8 mouse cellular contexts compared by ENCODE assay signal in the genomic region with DNA sequence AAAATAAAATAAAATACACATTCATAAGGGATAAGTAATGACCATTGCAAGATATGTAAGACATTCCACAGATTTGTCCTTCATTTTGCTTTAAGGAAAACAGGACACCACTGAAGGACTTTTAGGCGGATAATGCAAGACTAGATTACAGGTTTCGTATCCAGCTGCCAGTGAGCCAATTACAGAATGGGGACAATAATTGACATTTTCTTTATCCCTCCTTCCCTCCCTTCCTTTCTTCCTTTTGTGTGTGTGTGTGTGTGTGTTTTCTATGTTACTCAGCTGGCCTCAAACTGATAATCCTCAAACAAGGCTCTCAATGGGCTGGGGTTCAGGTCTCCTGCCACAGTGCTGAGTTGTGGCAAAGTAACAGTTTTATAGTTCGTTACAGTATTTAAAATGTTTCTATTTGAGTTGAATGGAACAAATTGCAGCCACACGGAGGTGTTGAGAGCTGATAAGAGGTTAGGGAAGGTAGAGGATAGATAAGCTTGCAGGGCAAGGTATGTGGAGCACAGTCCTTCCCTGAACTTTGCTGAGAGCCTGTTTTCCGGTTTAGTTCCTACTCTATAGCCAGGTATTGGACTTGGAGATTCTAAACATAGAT. TPM values are rescaled to one million over a fixed set of nuclear protein-coding genes. Genes with fewer than 3 reads are reported as not detected.
DNase-seq lines count a peak whose midpoint lies in the region; ATAC-seq and TF ChIP-seq lines count a peak whose summit lies in the region.

No protein-coding gene starts in this region.

- DNase-seq in heart, adult 8-10 months (ENCODE audit: low spot score), result no peak
- DNase-seq in left cerebral cortex, adult 2 months (ENCODE audit: extremely low spot score in 1 of 2, low spot score in 2 of 2), result no peak
- DNase-seq in layer of hippocampus, postnatal 36 days, result no peak
- no peak for DNase-seq in urinary bladder, postnatal 4 days (ENCODE audit: low spot score in 2 of 2)

- peak overlapping the region; percentile 92; the same call in 1 of the 2 replicates for H3K4me3 ChIP-seq in heart, embryonic 15.5 days
- H3K4me3 ChIP-seq in embryonic facial prominence, embryonic 13.5 days, result peak overlapping the region; percentile 72
- no peak overlapping the region for H3K4me3 ChIP-seq in intestine, embryonic 16.5 days (ENCODE audit: low read length)
- H3K4me3 ChIP-seq in midbrain, embryonic 15.5 days, result peak overlapping the region; percentile 81; the same call in 1 of the 2 replicates
- no peak overlapping the region; the same call in 1 of the 2 replicates for H3K4me3 ChIP-seq in left cerebral cortex, adult 2 months

- WGBS in heart, embryonic 15.5 days, result 47% methylated on average over 5 of the region's 5 CpGs
- WGBS in embryonic facial prominence, embryonic 13.5 days, result 69% methylated on average over 5 of the region's 5 CpGs
- WGBS in intestine, embryonic 16.5 days, result 69% methylated on average over 5 of the region's 5 CpGs
- WGBS in midbrain, embryonic 15.5 days, result 79% methylated on average over 5 of the region's 5 CpGs

- peaks cover 20% of the 10 kb centered on the region for H3K4me1 ChIP-seq in heart, embryonic 15.5 days (replicated peaks)
- peaks cover 18% of the 10 kb centered on the region for H3K4me1 ChIP-seq in embryonic facial prominence, embryonic 13.5 days
- H3K4me1 ChIP-seq in intestine, embryonic 16.5 days (ENCODE audit: control insufficient read depth, insufficient read depth, low read length), result peaks cover 8% of the 10 kb centered on the region
- peaks cover 26% of the 10 kb centered on the region for H3K4me1 ChIP-seq in midbrain, embryonic 15.5 days

- H3K27me3 ChIP-seq in heart, embryonic 15.5 days, result no peaks in the 10 kb centered on the region
- H3K27me3 ChIP-seq in embryonic facial prominence, embryonic 13.5 days, result no peaks in the 10 kb centered on the region
- no peaks in the 10 kb centered on the region for H3K27me3 ChIP-seq in intestine, embryonic 16.5 days (replicated peaks; ENCODE audit: control insufficient read depth, insufficient read depth, low read length)
- no peaks in the 10 kb centered on the region for H3K27me3 ChIP-seq in midbrain, embryonic 15.5 days (replicated peaks)

- H3K9ac ChIP-seq in heart, embryonic 15.5 days, result no peak overlapping the region; the same call in 1 of the 2 replicates
- H3K9ac ChIP-seq in embryonic facial prominence, embryonic 13.5 days, result peak overlapping the region; percentile 22; the same call in 1 of the 2 replicates
- H3K9ac ChIP-seq in intestine, embryonic 16.5 days (ENCODE audit: low read depth, low read length), result no peak overlapping the region
- H3K9ac ChIP-seq in midbrain, embryonic 15.5 days, result peak overlapping the region; percentile 74; the same call in 1 of the 2 replicates

- intact Hi-C loops in left cerebral cortex, adult 2 months (cut with DNase I), result loop anchor here (10.0 kb wide), 1 partner anchor 708 kb away; a partner anchor contains a TSS

- no peak for TF ChIP-seq CTCF in left cerebral cortex, adult 2 months (IDR thresholded peaks at IDR 0.05)

- peaks cover 9% of the 10 kb centered on the region; the same call in 1 of the 2 replicates for H3K36me3 ChIP-seq in heart, embryonic 15.5 days
- H3K36me3 ChIP-seq in embryonic facial prominence, embryonic 13.5 days, result peaks cover 12% of the 10 kb centered on the region
- H3K36me3 ChIP-seq in intestine, embryonic 16.5 days (ENCODE audit: control insufficient read depth, insufficient read depth, low read length), result no peaks in the 10 kb centered on the region
- H3K36me3 ChIP-seq in midbrain, embryonic 15.5 days (replicated peaks), result 0 out of 2 replicates have a peak, but pooled peaks cover 4% of the 10 kb centered on the region

- H3K9me3 ChIP-seq in heart, embryonic 15.5 days (replicated peaks), result no peaks in the 10 kb centered on the region
- no peaks in the 10 kb centered on the region for H3K9me3 ChIP-seq in embryonic facial prominence, embryonic 13.5 days
- no peaks in the 10 kb centered on the region for H3K9me3 ChIP-seq in intestine, embryonic 16.5 days (ENCODE audit: control insufficient read depth, low read length)
- no peaks in the 10 kb centered on the region for H3K9me3 ChIP-seq in midbrain, embryonic 15.5 days

- H3K27ac ChIP-seq in heart, embryonic 15.5 days, result no peak overlapping the region
- no peak overlapping the region for H3K27ac ChIP-seq in embryonic facial prominence, embryonic 13.5 days
- H3K27ac ChIP-seq in intestine, embryonic 16.5 days (ENCODE audit: low read length), result no peak overlapping the region
- H3K27ac ChIP-seq in midbrain, embryonic 15.5 days, result no peak overlapping the region
- H3K27ac ChIP-seq in left cerebral cortex, adult 2 months, result no peak overlapping the region

- no peak for ATAC-seq in heart, embryonic 15.5 days (replicated peaks; ENCODE audit: insufficient number of reproducible peaks, insufficient read depth, low FRiP score, low read depth)
- ATAC-seq in embryonic facial prominence, embryonic 13.5 days (ENCODE audit: insufficient number of reproducible peaks, insufficient read depth, low FRiP score, low TSS enrichment, low read depth), result no peak
- no peak for ATAC-seq in intestine, embryonic 16.5 days
- ATAC-seq in midbrain, embryonic 15.5 days (replicated peaks), result no peak

- H3K4me2 ChIP-seq in heart, embryonic 15.5 days, result peak overlapping the region; percentile 77
- H3K4me2 ChIP-seq in embryonic facial prominence, embryonic 13.5 days, result peak overlapping the region; percentile 78
- peak overlapping the region; percentile 69 for H3K4me2 ChIP-seq in intestine, embryonic 16.5 days (ENCODE audit: low read depth, low read length)
- H3K4me2 ChIP-seq in midbrain, embryonic 15.5 days, result peak overlapping the region; percentile 66; the same call in 1 of the 2 replicates

RNA-seq across cellular contexts. Expression of a gene that starts 1.6 kb away (rescaled TPM):
- polyA plus RNA-seq in heart, embryonic 15.5 days (2015; fragmentation: Nextera tagmentation; extraction: Ambion mirVana), result 44.3 and 47.1 TPM in 2 replicates
- 10 to 100 TPM; 31.5 to 36.2 (median 35.2) TPM for total RNA-seq in heart, adult 8-10 months (2022)
- polyA plus RNA-seq in embryonic facial prominence, embryonic 13.5 days (2015; fragmentation: Nextera tagmentation; extraction: Ambion mirVana), result 74.2 and 74.8 TPM in 2 replicates
- 66.9 and 76.8 TPM in 2 replicates for polyA plus RNA-seq in intestine, embryonic 16.5 days (2015; fragmentation: Nextera tagmentation; extraction: Ambion mirVana)
- 35.0 and 38.8 TPM in 2 replicates for polyA plus RNA-seq in midbrain, embryonic 15.5 days (2015; fragmentation: Nextera tagmentation; extraction: Ambion mirVana)
- total RNA-seq in left cerebral cortex, adult 2 months (2021), result 10 to 100 TPM; 23.0 to 25.7 TPM
- 10 to 100 TPM; 26.6 to 30.3 TPM for total RNA-seq in layer of hippocampus, postnatal 36 days (2021)

RNA-seq across cellular contexts. Expression of a gene that starts 31.1 kb away (rescaled TPM):
- polyA plus RNA-seq in heart, embryonic 15.5 days (2015; fragmentation: Nextera tagmentation; extraction: Ambion mirVana), result 18.9 and 20.4 TPM in 2 replicates
- 10 to 100 TPM; 10.7 to 14.1 (median 11.2) TPM for total RNA-seq in heart, adult 8-10 months (2022)
- 26.5 and 31.6 TPM in 2 replicates for polyA plus RNA-seq in embryonic facial prominence, embryonic 13.5 days (2015; fragmentation: Nextera tagmentation; extraction: Ambion mirVana)
- 23.9 and 25.3 TPM in 2 replicates for polyA plus RNA-seq in intestine, embryonic 16.5 days (2015; fragmentation: Nextera tagmentation; extraction: Ambion mirVana)
- polyA plus RNA-seq in midbrain, embryonic 15.5 days (2015; fragmentation: Nextera tagmentation; extraction: Ambion mirVana), result 19.3 and 20.0 TPM in 2 replicates
- 1 to 10 TPM; 6.7 to 8.8 TPM for total RNA-seq in left cerebral cortex, adult 2 months (2021)
- total RNA-seq in layer of hippocampus, postnatal 36 days (2021), result 10 to 100 TPM in 1 of 2 experiments, 1 to 10 TPM in 1; 9.0 to 11.4 TPM

RNA-seq across cellular contexts. Expression of a gene that starts 44.4 kb away (rescaled TPM):
- polyA plus RNA-seq in heart, embryonic 15.5 days (2015; fragmentation: Nextera tagmentation; extraction: Ambion mirVana), result 60.8 and 68.0 TPM in 2 replicates
- total RNA-seq in heart, adult 8-10 months (2022), result 10 to 100 TPM; 32.9 to 38.0 (median 36.5) TPM
- polyA plus RNA-seq in embryonic facial prominence, embryonic 13.5 days (2015; fragmentation: Nextera tagmentation; extraction: Ambion mirVana), result 99.4 and 108 TPM in 2 replicates
- 104 and 105 TPM in 2 replicates for polyA plus RNA-seq in intestine, embryonic 16.5 days (2015; fragmentation: Nextera tagmentation; extraction: Ambion mirVana)
- polyA plus RNA-seq in midbrain, embryonic 15.5 days (2015; fragmentation: Nextera tagmentation; extraction: Ambion mirVana), result 143 and 148 TPM in 2 replicates
- 10 to 100 TPM; 38.6 to 46.2 TPM for total RNA-seq in left cerebral cortex, adult 2 months (2021)
- 10 to 100 TPM; 49.3 to 49.8 TPM for total RNA-seq in layer of hippocampus, postnatal 36 days (2021)

RNA-seq across cellular contexts. Expression of a gene that starts 53.9 kb away (rescaled TPM):
- 71.2 and 77.7 TPM in 2 replicates for polyA plus RNA-seq in heart, embryonic 15.5 days (2015; fragmentation: Nextera tagmentation; extraction: Ambion mirVana)
- 10 to 100 TPM; 63.5 to 67.1 (median 64.5) TPM for total RNA-seq in heart, adult 8-10 months (2022)
- polyA plus RNA-seq in embryonic facial prominence, embryonic 13.5 days (2015; fragmentation: Nextera tagmentation; extraction: Ambion mirVana), result 87.8 and 89.1 TPM in 2 replicates
- polyA plus RNA-seq in intestine, embryonic 16.5 days (2015; fragmentation: Nextera tagmentation; extraction: Ambion mirVana), result 88.2 and 90.5 TPM in 2 replicates
- polyA plus RNA-seq in midbrain, embryonic 15.5 days (2015; fragmentation: Nextera tagmentation; extraction: Ambion mirVana), result 195 and 200 TPM in 2 replicates
- 100 to 1,000 TPM; 688 to 716 TPM for total RNA-seq in left cerebral cortex, adult 2 months (2021)
- 1,000 to 10,000 TPM in 1 of 2 experiments, 100 to 1,000 TPM in 1; 907 to 1,012 TPM for total RNA-seq in layer of hippocampus, postnatal 36 days (2021)

Comparison
In these comparisons a context has a peak if more than half of its experiments do, and no peak if none do; other contexts are left out.
1. H3K4me3 ChIP-seq: peak in heart, embryonic 15.5 days (single experiment), embryonic facial prominence, embryonic 13.5 days (single experiment) and midbrain, embryonic 15.5 days (single experiment); none in intestine, embryonic 16.5 days (single experiment) and left cerebral cortex, adult 2 months (single experiment).
2. H3K9ac ChIP-seq: peak in embryonic facial prominence, embryonic 13.5 days (single experiment) and midbrain, embryonic 15.5 days (single experiment); none in heart, embryonic 15.5 days (single experiment) and intestine, embryonic 16.5 days (single experiment).
3. Peak in every context shown above with its lines, with median percentiles within 50 percentile points of each other: H3K4me2 ChIP-seq.